Mouse (Mus musculus) limb, embryonic 12.5 days (tissue): ENCODE measurements at regions not wholly inside any gene's neighbourhood (a gene's known extent, or its start where the extent isn't known, plus 50 kb on each side); places are given as distances from the start of the nearest gene placed in this dataset.
A peak's percentile ranks its signal among the peaks of the same experiment; 100 is the strongest.

Experiments used
- ATAC-seq: fragments of 200-750 bp; cut with Nextera tagmentation; 2 replicates; pipeline ENCODE4 v1.8.0; 2017; ENCODE audit warnings: low read depth, moderate TSS enrichment; ENCODE audit not compliant: insufficient number of reproducible peaks, insufficient read depth, low FRiP score, low TSS enrichment
- H3K27ac ChIP-seq: fragments of 300-500 bp; sonication (generic); 2 replicates; pipeline ENCODE4 v1.5.1; 2016; ENCODE audit warnings: mild to moderate bottlenecking, moderate library complexity
- H3K27me3 ChIP-seq: fragments of 300-500 bp; sonication (generic); 2 replicates; pipeline ENCODE4 v1.6.1; 2016; ENCODE audit warnings: mild to moderate bottlenecking, moderate library complexity
- H3K36me3 ChIP-seq: fragments of 300-500 bp; sonication (generic); 2 replicates; pipeline ENCODE4 v1.6.1; 2016; ENCODE audit warnings: mild to moderate bottlenecking, moderate library complexity
- H3K4me1 ChIP-seq: fragments of 300-500 bp; sonication (generic); replicated peaks from 2 replicates; pipeline ENCODE4 v1.6.1; 2016
- H3K4me2 ChIP-seq: fragments of 300-500 bp; sonication (generic); 2 replicates; pipeline ENCODE4 v1.6.1; 2016; ENCODE audit warnings: mild to moderate bottlenecking, moderate library complexity
- H3K4me3 ChIP-seq: fragments of 300-500 bp; sonication (generic); replicated peaks from 2 replicates; pipeline ENCODE4 v1.5.1; 2016; ENCODE audit warnings: mild to moderate bottlenecking
- H3K9ac ChIP-seq: fragments of 300-500 bp; sonication (generic); replicated peaks from 2 replicates; pipeline ENCODE4 v1.6.1; 2016; ENCODE audit warnings: mild to moderate bottlenecking, moderate library complexity
- H3K9me3 ChIP-seq: fragments of 300-500 bp; sonication (generic); 2 replicates; pipeline ENCODE4 v1.6.1; 2016; ENCODE audit warnings: mild to moderate bottlenecking, moderate library complexity
- WGBS: fragments of 180-500 bp; shearing (Covaris S2); methylation state at CpG from one replicate; pipeline ENCODE4 v1.1.7; 2016; 5-methylcytosine and 5-hydroxymethylcytosine counted together

GRCm38 (mm10) chr13:118849541-118849940 lies 179.9 kb downstream of the Fgf10 start:
- H3K9ac ChIP-seq, result no peak overlapping the region
- no peak overlapping the region for H3K4me2 ChIP-seq
- no peaks in the 10 kb centered on the region for H3K4me1 ChIP-seq
- no peaks in the 10 kb centered on the region for H3K36me3 ChIP-seq
- H3K27ac ChIP-seq, result no peak overlapping the region
- no peak for ATAC-seq
- H3K27me3 ChIP-seq, result no peaks in the 10 kb centered on the region
- no peaks in the 10 kb centered on the region for H3K9me3 ChIP-seq
- H3K4me3 ChIP-seq, result no peak overlapping the region
- WGBS, result 88% methylated on average over 5 of the region's 5 CpGs

- H3K4me1 ChIP-seq, result no peaks in the 10 kb centered on the region
- 81% methylated on average over 8 of the region's 8 CpGs for WGBS
- ATAC-seq, result no peak
- H3K27me3 ChIP-seq, result no peaks in the 10 kb centered on the region
- H3K4me3 ChIP-seq, result no peak overlapping the region
- no peak overlapping the region for H3K4me2 ChIP-seq
- no peaks in the 10 kb centered on the region for H3K9me3 ChIP-seq
- H3K9ac ChIP-seq, result no peak overlapping the region
- H3K27ac ChIP-seq, result no peak overlapping the region
- H3K36me3 ChIP-seq, result no peaks in the 10 kb centered on the region
Observed at GRCm38 (mm10) chr13:118850708-118851107, 181.1 kb downstream of the Fgf10 start.

GRCm38 (mm10) chr13:118886339-118886810 lies 216.8 kb downstream of the Fgf10 start:
- 0 out of 2 replicates have a peak, but pooled peaks have one; percentile 59 for ATAC-seq
- Histone ChIP-seq H3K4me2 (no peak overlapping the region), H3K9ac (no peak overlapping the region)

GRCm38 (mm10) chr13:118895079-118895478 lies 225.5 kb downstream of the Fgf10 start:
- WGBS, result 54% methylated on average over 4 of the region's 4 CpGs
- H3K27ac ChIP-seq, result no peak overlapping the region
- H3K36me3 ChIP-seq, result no peaks in the 10 kb centered on the region
- no peak overlapping the region for H3K4me2 ChIP-seq
- no peaks in the 10 kb centered on the region for H3K4me1 ChIP-seq
- H3K27me3 ChIP-seq, result no peaks in the 10 kb centered on the region
- no peak for ATAC-seq
- no peaks in the 10 kb centered on the region for H3K9me3 ChIP-seq
- H3K9ac ChIP-seq, result no peak overlapping the region
- H3K4me3 ChIP-seq, result no peak overlapping the region

More at GRCm38 (mm10) chr13:118886339-118886810, 216.8 kb downstream of the Fgf10 start:
- H3K4me3 ChIP-seq, result no peak overlapping the region
- 44% methylated on average over 9 of the region's 9 CpGs for WGBS
- H3K27me3 ChIP-seq, result no peaks in the 10 kb centered on the region
- H3K9me3 ChIP-seq, result no peaks in the 10 kb centered on the region
- H3K36me3 ChIP-seq, result no peaks in the 10 kb centered on the region
- no peak overlapping the region for H3K27ac ChIP-seq
- no peaks in the 10 kb centered on the region; the same call in 1 of the 2 replicates for H3K4me1 ChIP-seq

GRCm38 (mm10) chr13:118901950-118902349 lies 232.4 kb downstream of the Fgf10 start:
- no peaks in the 10 kb centered on the region for H3K9me3 ChIP-seq
- no peak overlapping the region for H3K4me3 ChIP-seq
- H3K4me1 ChIP-seq, result no peaks in the 10 kb centered on the region
- no peak overlapping the region for H3K9ac ChIP-seq
- H3K27me3 ChIP-seq, result no peaks in the 10 kb centered on the region
- ATAC-seq, result no peak
- H3K27ac ChIP-seq, result no peak overlapping the region
- WGBS, result 93% methylated on average over 2 of the region's 2 CpGs
- no peak overlapping the region for H3K4me2 ChIP-seq
- no peaks in the 10 kb centered on the region for H3K36me3 ChIP-seq

GRCm38 (mm10) chr13:118910351-118910750 lies 240.8 kb downstream of the Fgf10 start:
- ATAC-seq, result no peak
- Histone ChIP-seq H3K4me1 (no peaks in the 10 kb centered on the region), H3K9ac (no peak overlapping the region), H3K27me3 (no peaks in the 10 kb centered on the region), H3K36me3 (no peaks in the 10 kb centered on the region), H3K9me3 (no peaks in the 10 kb centered on the region), H3K27ac (no peak overlapping the region), H3K4me2 (no peak overlapping the region), H3K4me3 (no peak overlapping the region)
- 45% methylated on average over 2 of the region's 2 CpGs for WGBS

GRCm38 (mm10) chr13:118940786-118941185 lies 271.2 kb downstream of the Fgf10 start:
- ATAC-seq, result no peak
- WGBS, result 83% methylated on average over 3 of the region's 3 CpGs
- Histone ChIP-seq H3K9ac (no peak overlapping the region), H3K27ac (no peak overlapping the region), H3K36me3 (no peaks in the 10 kb centered on the region), H3K4me2 (no peak overlapping the region), H3K4me3 (no peak overlapping the region), H3K9me3 (no peaks in the 10 kb centered on the region; the same call in 1 of the 2 replicates), H3K27me3 (no peaks in the 10 kb centered on the region), H3K4me1 (no peaks in the 10 kb centered on the region)

GRCm38 (mm10) chr13:118966120-118966676 lies 296.6 kb downstream of the Fgf10 start:
- no peak overlapping the region for H3K4me2 ChIP-seq
- H3K36me3 ChIP-seq, result no peaks in the 10 kb centered on the region
- H3K4me1 ChIP-seq, result no peaks in the 10 kb centered on the region
- no peak for ATAC-seq
- 81% methylated on average over 3 of the region's 3 CpGs for WGBS
- H3K27ac ChIP-seq, result no peak overlapping the region
- no peak overlapping the region for H3K4me3 ChIP-seq
- no peaks in the 10 kb centered on the region for H3K9me3 ChIP-seq
- no peak overlapping the region for H3K9ac ChIP-seq
- no peaks in the 10 kb centered on the region for H3K27me3 ChIP-seq

GRCm38 (mm10) chr13:118967707-118968106 lies 298.1 kb downstream of the Fgf10 start:
- H3K27me3 ChIP-seq, result no peaks in the 10 kb centered on the region
- no peak for ATAC-seq
- H3K27ac ChIP-seq, result no peak overlapping the region
- no peak overlapping the region for H3K9ac ChIP-seq
- no peak overlapping the region for H3K4me3 ChIP-seq
- H3K4me2 ChIP-seq, result no peak overlapping the region
- no peaks in the 10 kb centered on the region for H3K36me3 ChIP-seq
- H3K9me3 ChIP-seq, result no peaks in the 10 kb centered on the region
- no peaks in the 10 kb centered on the region for H3K4me1 ChIP-seq
- WGBS, result 87% methylated on average over 4 of the region's 4 CpGs

- H3K27ac ChIP-seq, result no peak overlapping the region
- H3K4me2 ChIP-seq, result no peak overlapping the region
- ATAC-seq, result no peak
- no peak overlapping the region for H3K9ac ChIP-seq
- H3K4me1 ChIP-seq, result no peaks in the 10 kb centered on the region
- no peaks in the 10 kb centered on the region for H3K27me3 ChIP-seq
- no peaks in the 10 kb centered on the region for H3K9me3 ChIP-seq
- H3K4me3 ChIP-seq, result no peak overlapping the region
- H3K36me3 ChIP-seq, result no peaks in the 10 kb centered on the region
Observed at GRCm38 (mm10) chr13:118975008-118975407, 305.4 kb downstream of the Fgf10 start.

- no peak for ATAC-seq
- Histone ChIP-seq H3K9ac (no peak overlapping the region), H3K9me3 (no peaks in the 10 kb centered on the region), H3K4me1 (no peaks in the 10 kb centered on the region), H3K4me2 (no peak overlapping the region), H3K27ac (no peak overlapping the region), H3K36me3 (no peaks in the 10 kb centered on the region), H3K4me3 (no peak overlapping the region), H3K27me3 (no peaks in the 10 kb centered on the region)
- 89% methylated on average over 1 of the region's 1 CpGs for WGBS
Observed at GRCm38 (mm10) chr13:118975519-118975918, 305.9 kb downstream of the Fgf10 start.

- Histone ChIP-seq H3K27ac (no peak overlapping the region), H3K36me3 (no peaks in the 10 kb centered on the region), H3K9ac (no peak overlapping the region), H3K9me3 (no peaks in the 10 kb centered on the region), H3K4me1 (peaks cover 20% of the 10 kb centered on the region), H3K4me2 (no peak overlapping the region), H3K27me3 (no peaks in the 10 kb centered on the region), H3K4me3 (no peak overlapping the region)
- ATAC-seq, result no peak
- WGBS, result 74% methylated on average over 5 of the region's 5 CpGs
Observed at GRCm38 (mm10) chr13:118979505-118979904, 309.9 kb downstream of the Fgf10 start.
